In genomic region chr12:99232478-99232877, GRCm38 (mm10) we compare ENCODE assay signal across 22 mouse cellular contexts.
DNase-seq lines count a peak whose midpoint lies in the region; ATAC-seq and TF ChIP-seq lines count a peak whose summit lies in the region.
"Had no signal": no experiment of that assay in that cellular context is flagged by ENCODE, and none has a peak within 500 bp of the region (broad histone marks: within the 10 kb centered on the region; RNA-seq: fewer than 3 reads in every experiment).

No protein-coding gene starts in this region.

- TF ChIP-seq CTCF in forebrain, postnatal 0 days (IDR thresholded peaks at IDR 0.05; ENCODE audit: low read depth), result no peak

- no peaks in the 10 kb centered on the region for H3K36me3 ChIP-seq in forebrain, embryonic 14.5 days (ENCODE audit: control insufficient read depth, insufficient read depth, low read length)
- H3K36me3 ChIP-seq in forebrain, postnatal 0 days (ENCODE audit: insufficient read depth), result no peaks in the 10 kb centered on the region
- no peaks in the 10 kb centered on the region for H3K36me3 ChIP-seq in intestine, embryonic 16.5 days (ENCODE audit: control insufficient read depth, insufficient read depth, low read length)
- H3K36me3 ChIP-seq: embryonic facial prominence, embryonic 12.5 days; hindbrain, embryonic 15.5 days had no signal

- no peaks in the 10 kb centered on the region for H3K27me3 ChIP-seq in forebrain, embryonic 14.5 days (replicated peaks; ENCODE audit: control insufficient read depth, insufficient read depth, low read length)
- H3K27me3 ChIP-seq in forebrain, postnatal 0 days (ENCODE audit: insufficient read depth, low read length), result no peaks in the 10 kb centered on the region
- no peaks in the 10 kb centered on the region for H3K27me3 ChIP-seq in intestine, embryonic 16.5 days (replicated peaks; ENCODE audit: control insufficient read depth, insufficient read depth, low read length)
- H3K27me3 ChIP-seq: embryonic facial prominence, embryonic 12.5 days; hindbrain, embryonic 15.5 days; limb, embryonic 12.5 days had no signal

- no peaks in the 10 kb centered on the region for H3K9me3 ChIP-seq in forebrain, embryonic 14.5 days (replicated peaks; ENCODE audit: control insufficient read depth, low read length)
- no peaks in the 10 kb centered on the region for H3K9me3 ChIP-seq in forebrain, postnatal 0 days (ENCODE audit: low read length)
- no peaks in the 10 kb centered on the region for H3K9me3 ChIP-seq in intestine, embryonic 16.5 days (ENCODE audit: control insufficient read depth, low read length)
- H3K9me3 ChIP-seq: embryonic facial prominence, embryonic 12.5 days; hindbrain, embryonic 15.5 days; limb, embryonic 12.5 days had no signal

- 61% methylated on average over 9 of the region's 9 CpGs for WGBS in forebrain, embryonic 14.5 days
- WGBS in forebrain, postnatal 0 days, result 70% methylated on average over 9 of the region's 9 CpGs
- WGBS in intestine, embryonic 16.5 days, result 73% methylated on average over 9 of the region's 9 CpGs

- DNase-seq in forebrain, embryonic 14.5 days (ENCODE audit: low spot score), result no peak
- no peak for DNase-seq in forebrain, postnatal 0 days
- peak; percentile 38 to 56 for DNase-seq in kidney, postnatal 36 days
- no peak for DNase-seq in kidney, postnatal 10 days
- DNase-seq: adrenal gland, adult 8-10 months; cerebellum, adult 18-20 months; cerebellum, postnatal 14 days; gastrocnemius, postnatal 25 days; layer of hippocampus, postnatal 36 days; lung, embryonic 14.5 days; lung, postnatal 36 days; thymus, adult 18-20 months; thymus, postnatal 36 days had no signal

- H3K4me2 ChIP-seq in forebrain, embryonic 14.5 days (ENCODE audit: low read length), result no peak overlapping the region
- H3K4me2 ChIP-seq in forebrain, postnatal 0 days (ENCODE audit: low read depth), result no peak overlapping the region
- H3K4me2 ChIP-seq in intestine, embryonic 16.5 days (ENCODE audit: low read depth, low read length), result no peak overlapping the region
- H3K4me2 ChIP-seq: embryonic facial prominence, embryonic 12.5 days; hindbrain, embryonic 15.5 days; limb, embryonic 12.5 days; lung, embryonic 14.5 days had no signal

- peaks cover 87% of the 10 kb centered on the region for H3K4me1 ChIP-seq in forebrain, embryonic 14.5 days (ENCODE audit: control insufficient read depth, insufficient read depth, low read length)
- peaks cover 16% of the 10 kb centered on the region for H3K4me1 ChIP-seq in forebrain, postnatal 0 days (ENCODE audit: insufficient read depth)
- H3K4me1 ChIP-seq in brown adipose tissue, adult 24 weeks (ENCODE audit: control insufficient read depth, insufficient read depth, insufficient read length, low read length), result peaks cover 36% of the 10 kb centered on the region
- H3K4me1 ChIP-seq in intestine, embryonic 16.5 days (ENCODE audit: control insufficient read depth, insufficient read depth, low read length), result peaks cover 3% of the 10 kb centered on the region; the same call in 1 of the 2 replicates

- H3K4me3 ChIP-seq in forebrain, embryonic 14.5 days (ENCODE audit: low read depth, low read length), result no peak overlapping the region
- no peak overlapping the region for H3K4me3 ChIP-seq in forebrain, postnatal 0 days (ENCODE audit: low read depth, low read length)
- H3K4me3 ChIP-seq in brown adipose tissue, adult 24 weeks (ENCODE audit: insufficient read depth, low read depth, low read length), result no peak overlapping the region
- no peak overlapping the region for H3K4me3 ChIP-seq in intestine, embryonic 16.5 days (ENCODE audit: low read length)
- H3K4me3 ChIP-seq: embryonic facial prominence, embryonic 12.5 days; erythroblast, embryonic 14.5 days; hindbrain, embryonic 15.5 days; limb, embryonic 12.5 days had no signal

- no peak for ATAC-seq in forebrain, embryonic 14.5 days
- ATAC-seq in forebrain, postnatal 0 days, result no peak
- ATAC-seq in granulocyte monocyte progenitor cell, adult 5-6 weeks (replicated peaks; ENCODE audit: poor library complexity, severe bottlenecking), result peak; percentile 75
- ATAC-seq in intestine, embryonic 16.5 days, result no peak
- ATAC-seq: activated CD4-positive, CD25-positive, alpha-beta regulatory T cell, adult 4 months had no signal

- no peak overlapping the region for H3K9ac ChIP-seq in forebrain, embryonic 14.5 days (ENCODE audit: low read length)
- no peak overlapping the region for H3K9ac ChIP-seq in forebrain, postnatal 0 days
- no peak overlapping the region for H3K9ac ChIP-seq in intestine, embryonic 16.5 days (ENCODE audit: low read depth, low read length)
- H3K9ac ChIP-seq: embryonic facial prominence, embryonic 12.5 days; hindbrain, embryonic 15.5 days; limb, embryonic 12.5 days; liver, embryonic 14.5 days; lung, embryonic 14.5 days had no signal

- H3K27ac ChIP-seq in forebrain, embryonic 14.5 days (ENCODE audit: low read depth, low read length), result peak overlapping the region; percentile 40; the same call in 1 of the 2 replicates
- H3K27ac ChIP-seq in forebrain, postnatal 0 days (ENCODE audit: low read depth, low read length), result no peak overlapping the region
- peak overlapping the region; percentile 39 for H3K27ac ChIP-seq in brown adipose tissue, adult 24 weeks (replicated peaks; ENCODE audit: low read depth, low read length)
- no peak overlapping the region for H3K27ac ChIP-seq in intestine, embryonic 16.5 days (ENCODE audit: low read length)
- H3K27ac ChIP-seq: embryonic facial prominence, embryonic 12.5 days; hindbrain, embryonic 15.5 days; limb, embryonic 12.5 days; liver, embryonic 14.5 days had no signal

Comparison
In these comparisons a context has a peak if more than half of its experiments do, and no peak if none do; other contexts are left out.
1. DNase-seq: peak in kidney, postnatal 36 days (2 of 2); none in forebrain, embryonic 14.5 days (single experiment), forebrain, postnatal 0 days (single experiment) and kidney, postnatal 10 days (single experiment).
2. H3K27ac ChIP-seq: peak in forebrain, embryonic 14.5 days (single experiment) and brown adipose tissue, adult 24 weeks (single experiment); none in forebrain, postnatal 0 days (single experiment) and intestine, embryonic 16.5 days (single experiment).